Mouse (Mus musculus): ENCODE results near the gene Ubqln4.
"Not testable (repeated sequence)": the region's sequence is repeated elsewhere in the genome, so short reads cannot be mapped to it uniquely, and the experiment has no call there.

The Ubqln4 gene

GRCm38 (mm10) chr3:88605666-88606065 is 52.1 kb downstream of the Ubqln4 start, which contains the start of gene Arhgef2:
Gene Arhgef2, plus strand, starts transcription at chr3:88605966.
- DNase-seq = not testable (repeated sequence)

DNA sequence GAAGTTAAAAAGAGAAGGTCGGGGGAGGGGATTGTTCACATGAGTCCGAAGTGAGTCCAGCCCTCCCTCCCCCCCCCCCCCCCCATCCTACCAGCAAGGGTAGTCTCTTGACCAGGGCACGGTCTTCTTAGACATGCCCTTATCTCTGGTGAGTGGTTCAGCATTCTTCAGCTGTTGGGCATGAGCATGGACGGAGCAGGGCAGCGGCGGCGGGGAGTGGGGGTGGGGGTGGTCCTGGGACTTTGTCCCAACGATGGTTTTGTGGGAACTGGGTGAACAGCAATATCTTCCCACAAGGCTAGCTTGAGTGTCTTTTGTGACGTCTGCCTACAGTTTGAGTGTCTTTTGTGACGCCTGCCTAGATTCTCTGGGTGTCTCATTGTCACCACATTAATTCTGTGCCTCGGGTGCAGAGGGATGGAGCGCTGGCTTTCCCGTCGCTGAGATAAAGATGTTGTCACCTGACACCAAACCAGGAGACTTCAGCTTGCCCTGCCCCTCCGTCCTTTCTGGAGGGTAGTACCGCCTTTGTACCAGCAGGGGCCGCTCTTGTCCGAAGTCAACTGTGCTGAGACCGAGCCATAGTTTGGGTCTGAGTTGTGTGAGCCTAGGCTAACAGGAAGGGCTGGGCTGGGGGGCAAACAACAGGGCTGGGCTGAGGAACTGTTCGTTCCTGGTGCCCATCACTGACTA is 53.7 kb downstream of the Ubqln4 start:
- peak; percentile 86 to 91 for DNase-seq

- no peak for DNase-seq
Measured at GRCm38 (mm10) chr3:88607758-88608138, 54.2 kb downstream of the Ubqln4 start.

GRCm38 (mm10) chr3:88609066-88609465 is 55.5 kb downstream of the Ubqln4 start:
- no peak for DNase-seq

DNA sequence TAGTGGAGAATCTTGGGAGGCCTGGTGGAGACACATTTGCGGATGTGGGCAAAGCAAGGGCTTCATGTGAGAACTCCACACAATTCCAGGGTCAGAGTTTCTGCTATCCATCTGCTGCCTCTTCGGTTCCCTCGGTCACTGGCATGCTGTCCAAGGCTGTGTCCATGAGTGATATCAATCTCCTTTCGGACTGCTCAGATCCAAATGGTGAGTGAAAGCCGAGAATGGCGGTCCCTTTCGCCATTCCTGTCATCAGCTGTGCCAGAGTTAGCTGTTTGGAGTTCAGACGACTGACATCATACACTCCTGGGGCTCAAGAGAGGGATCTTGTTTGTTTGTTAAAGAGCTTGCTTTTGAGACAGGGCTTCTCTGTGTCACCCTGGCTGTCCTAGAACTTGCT is 60.9 kb downstream of the Ubqln4 start:
- no peak for DNase-seq

DNA sequence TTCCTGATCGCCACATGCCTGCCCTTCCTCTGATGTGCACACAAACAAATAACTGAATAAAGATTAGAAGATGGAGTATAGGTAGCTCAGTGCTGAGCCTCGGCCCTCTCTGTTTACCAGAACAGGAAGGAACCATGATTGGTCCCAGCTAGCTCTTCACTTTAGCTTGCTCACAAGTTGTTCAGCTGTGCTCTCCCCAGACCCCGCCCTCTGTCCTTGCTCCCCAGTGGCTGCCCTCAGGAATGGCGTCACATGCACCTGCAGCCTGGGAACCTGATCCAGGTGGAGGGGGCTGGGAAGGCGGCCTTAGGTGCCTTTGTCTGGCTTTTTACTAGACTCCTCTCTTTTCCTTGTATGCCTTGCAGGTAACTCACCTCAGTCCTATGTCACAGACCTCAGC is 61.6 kb downstream of the Ubqln4 start:
- no peak for DNase-seq

GRCm38 (mm10) chr3:88615902-88616391 is 62.4 kb downstream of the Ubqln4 start:
- no peak for DNase-seq

GRCm38 (mm10) chr3:88616951-88617500 is 63.5 kb downstream of the Ubqln4 start:
- no peak for DNase-seq

GRCm38 (mm10) chr3:88618074-88618871 is 64.7 kb downstream of the Ubqln4 start:
- no peak for DNase-seq

Measured in thymus, postnatal 36 days (tissue).